8 mouse cellular contexts compared by ENCODE assay signal in the genomic region with DNA sequence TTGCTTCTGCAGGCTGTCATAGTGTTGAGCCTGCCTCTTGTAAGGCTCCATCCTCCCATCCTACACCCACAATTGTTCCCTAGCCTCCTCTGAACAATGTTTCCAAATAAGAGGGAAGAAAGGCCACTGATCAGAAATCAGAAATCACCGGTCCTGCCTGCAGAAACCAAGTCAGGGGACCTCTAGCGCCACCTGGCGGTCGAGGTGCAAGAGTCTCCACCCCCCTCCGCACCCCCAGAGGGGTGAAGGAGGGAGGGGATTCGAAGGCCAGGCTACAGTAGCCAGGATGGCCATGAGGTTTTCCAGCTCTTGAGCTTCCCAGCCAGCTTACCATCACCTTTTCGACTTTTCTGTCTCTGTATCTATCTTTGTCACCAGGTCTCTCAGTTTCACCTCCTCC. TPM values are rescaled to one million over a fixed set of nuclear protein-coding genes. Genes with fewer than 3 reads are reported as not detected.
A peak's percentile ranks its signal among the peaks of the same experiment; 100 is the strongest.
DNase-seq lines count a peak whose midpoint lies in the region; ATAC-seq and TF ChIP-seq lines count a peak whose summit lies in the region.

No protein-coding gene starts in this region.

- DNase-seq in layer of hippocampus, adult 11-12 months (ENCODE audit: low spot score): peak; percentile 74
- DNase-seq in layer of hippocampus, adult 9-10 months (ENCODE audit: low spot score): no peak
- DNase-seq in adrenal gland, adult 2 months: peak; percentile 67
- peak; percentile 80 for DNase-seq in embryo, embryonic 10 days (ENCODE audit: low spot score)
- DNase-seq in heart, postnatal 14 days: peak; percentile 77 to 85
- DNase-seq in limb, embryonic 14.5 days (ENCODE audit: low spot score): peak; percentile 29
- DNase-seq in thymus, adult 2 months: peak; percentile 71

- no peak overlapping the region for H3K9ac ChIP-seq in limb, embryonic 14.5 days (ENCODE audit: low read depth, low read length, severe bottlenecking)

- H3K4me3 ChIP-seq in limb, embryonic 14.5 days (replicated peaks; ENCODE audit: low read length): no peak overlapping the region
- no peak overlapping the region for H3K4me3 ChIP-seq in thymus, adult 2 months (ENCODE audit: control insufficient read depth, insufficient read depth, low read length)

- intact Hi-C loops in heart, postnatal 14 days (cut with DNase I): loop anchor here (1.0 kb wide), 1 partner anchor 169 kb away; no protein-coding TSS in a partner anchor

- H3K36me3 ChIP-seq in limb, embryonic 14.5 days (ENCODE audit: control insufficient read depth, insufficient read depth, low read length): no peaks in the 10 kb centered on the region
- no peaks in the 10 kb centered on the region for H3K36me3 ChIP-seq in thymus, adult 2 months (ENCODE audit: control insufficient read depth, insufficient read depth, low read length)

- no peaks in the 10 kb centered on the region for H3K27me3 ChIP-seq in limb, embryonic 14.5 days (ENCODE audit: control insufficient read depth, insufficient read depth, low read length)
- H3K27me3 ChIP-seq in thymus, adult 2 months (ENCODE audit: control insufficient read depth, insufficient read depth, low read length): no peaks in the 10 kb centered on the region

- no peaks in the 10 kb centered on the region for H3K4me1 ChIP-seq in limb, embryonic 14.5 days (ENCODE audit: control insufficient read depth, insufficient read depth, low read length)
- no peaks in the 10 kb centered on the region for H3K4me1 ChIP-seq in thymus, adult 2 months (replicated peaks; ENCODE audit: control insufficient read depth, insufficient read depth, low read length)

- no peak overlapping the region for H3K27ac ChIP-seq in limb, embryonic 14.5 days (replicated peaks; ENCODE audit: low read depth, low read length)
- H3K27ac ChIP-seq in thymus, adult 2 months (ENCODE audit: control insufficient read depth, insufficient read depth, low read length): no peak overlapping the region

- ATAC-seq in limb, embryonic 14.5 days (ENCODE audit: low FRiP score, low read depth): no peak
- ATAC-seq in neutrophil, adult 5-6 weeks (ENCODE audit: extremely low read depth, insufficient number of reproducible peaks, low FRiP score, poor library complexity, severe bottlenecking): peak; percentile 58; the same call in 1 of the 2 replicates

- H3K4me2 ChIP-seq in limb, embryonic 14.5 days (replicated peaks; ENCODE audit: low read depth, low read length, severe bottlenecking): no peak overlapping the region

- TF ChIP-seq CTCF in thymus, adult 2 months (IDR thresholded peaks at IDR 0.05; ENCODE audit: borderline replicate concordance, control insufficient read depth, extremely low read depth, insufficient read depth, low read length, poor library complexity): peak; percentile 96

- TF ChIP-seq POLR2A in limb, embryonic 14.5 days (IDR thresholded peaks at IDR 0.05; ENCODE audit: borderline replicate concordance, extremely low read depth, insufficient read depth, insufficient read length): no peak
- TF ChIP-seq POLR2A in thymus, adult 2 months (IDR thresholded peaks at IDR 0.05; ENCODE audit: control insufficient read depth, extremely low read depth, insufficient read depth, low read length, poor library complexity): no peak

- H3K9me3 ChIP-seq in limb, embryonic 14.5 days (ENCODE audit: control insufficient read depth, low read length): no peaks in the 10 kb centered on the region

- WGBS in limb, embryonic 14.5 days: 8% methylated on average over 7 of the region's 7 CpGs
- 6% methylated on average over 7 of the region's 7 CpGs for WGBS in thymus, adult 2 months

RNA-seq across cellular contexts. Expression of gene Tollip, which starts 6.6 kb away (rescaled TPM):
- 10 to 100 TPM; 58.2 to 61.5 TPM for total RNA-seq in adrenal gland, adult 2 months (2021)
- polyA plus RNA-seq in adrenal gland, adult 2 months (2012; rRNA removed): 51.2 and 81.5 TPM in 2 replicates
- total RNA-seq in heart, postnatal 14 days (2021): 10 to 100 TPM; 46.1 to 48.6 TPM
- polyA plus RNA-seq in limb, embryonic 14.5 days (2012; rRNA removed): 46.0 and 55.8 TPM in 2 replicates
- polyA plus RNA-seq in limb, embryonic 14.5 days (2014; fragmentation: Nextera tagmentation; extraction: Ambion mirVana): 41.3 and 46.3 TPM in 2 replicates
- total RNA-seq in neutrophil, adult 5-6 weeks (2017): 40.9 and 41.5 TPM in 2 replicates
- 131 and 134 TPM in 2 replicates for polyA plus RNA-seq in thymus, adult 2 months (2012; rRNA removed)

RNA-seq across cellular contexts. Expression of gene Brsk2, which starts 24.6 kb away (rescaled TPM):
- 1 to 10 TPM; 3.1 to 3.8 TPM for total RNA-seq in adrenal gland, adult 2 months (2021)
- polyA plus RNA-seq in adrenal gland, adult 2 months (2012; rRNA removed): 2.1 and 2.5 TPM in 2 replicates
- under 1 TPM; 0.12 to 0.46 TPM for total RNA-seq in heart, postnatal 14 days (2021)
- 0.47 and 0.78 TPM in 2 replicates for polyA plus RNA-seq in limb, embryonic 14.5 days (2012; rRNA removed)
- 0.66 and 0.68 TPM in 2 replicates for polyA plus RNA-seq in limb, embryonic 14.5 days (2014; fragmentation: Nextera tagmentation; extraction: Ambion mirVana)
- total RNA-seq in neutrophil, adult 5-6 weeks (2017): 0.12 and 0.25 TPM in 2 replicates
- polyA plus RNA-seq in thymus, adult 2 months (2012; rRNA removed): 0.27 and 0.40 TPM in 2 replicates
